Mouse (Mus musculus): Measurements from ENCODE around the gene Cd200r3. TPM values are rescaled to one million over a fixed set of nuclear protein-coding genes. Genes with fewer than 3 reads are reported as not detected.

Gene Cd200r3
- polyA plus RNA-seq, 1 experiment from 2014 or later: 1.4 TPM

DNA sequence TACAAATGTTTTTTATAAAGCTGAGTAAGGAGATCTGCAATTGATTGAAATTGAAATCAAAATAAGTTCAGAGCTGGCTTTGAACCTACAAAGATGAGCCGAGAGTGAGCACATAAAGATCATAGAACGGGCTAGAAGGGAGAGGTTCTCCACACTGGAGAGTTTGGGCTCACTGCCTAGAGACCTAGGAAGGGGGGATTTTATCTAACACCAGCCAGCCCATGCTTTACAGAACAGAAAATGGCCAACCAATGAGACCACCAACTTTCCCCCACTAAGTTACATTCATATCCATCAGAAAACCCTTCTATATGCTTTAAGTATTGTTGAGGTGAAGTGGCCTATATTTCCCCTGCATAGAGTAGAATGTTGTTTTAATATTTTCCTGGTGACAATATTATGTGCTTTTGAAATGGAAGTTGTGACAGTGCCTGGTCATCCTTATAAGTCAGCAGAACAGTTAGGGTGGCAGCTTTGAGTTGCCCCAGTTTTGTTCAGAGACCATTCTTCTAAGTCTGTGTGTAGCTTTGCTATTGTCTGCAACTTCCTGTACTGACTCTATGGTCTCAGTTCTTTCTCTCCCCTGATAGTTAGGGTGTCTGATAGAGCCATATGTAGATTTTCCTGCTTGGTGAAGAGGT, 77.3 kb downstream of the Cd200r3 start:
- no peaks in the 10 kb centered on the region for H3K36me3 ChIP-seq
- no peak for ATAC-seq (ENCODE audit: insufficient read depth, low FRiP score, low read depth)
- WGBS: 94% methylated on average over 2 of the region's 2 CpGs
- no peaks in the 10 kb centered on the region for H3K27me3 ChIP-seq (replicated peaks)
- no peak overlapping the region for H3K4me2 ChIP-seq
- H3K9me3 ChIP-seq: no peaks in the 10 kb centered on the region
- no peak overlapping the region for H3K9ac ChIP-seq
- H3K4me3 ChIP-seq (replicated peaks): no peak overlapping the region
- H3K4me1 ChIP-seq: no peaks in the 10 kb centered on the region
- no peak overlapping the region for H3K27ac ChIP-seq

DNA sequence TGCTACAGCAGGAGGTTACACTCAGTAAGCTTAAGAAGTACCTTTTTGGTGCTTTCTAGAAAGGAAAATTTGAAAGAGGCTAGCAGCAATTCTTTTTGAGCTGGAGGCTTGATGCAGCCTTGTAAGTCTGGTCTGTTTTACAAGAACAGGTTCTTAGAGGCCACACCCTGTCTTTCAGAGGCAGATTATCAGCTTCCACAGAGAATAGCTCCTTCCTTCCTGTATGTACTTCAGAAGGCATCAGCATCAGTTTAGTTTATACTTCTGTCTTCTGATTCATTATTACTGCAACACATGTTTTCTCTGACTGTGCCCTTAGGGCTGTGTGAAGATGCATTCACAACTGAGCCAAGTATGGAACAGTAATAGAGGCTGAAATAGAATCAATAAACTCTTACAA, 78.0 kb downstream of the Cd200r3 start:
- no peak overlapping the region for H3K4me2 ChIP-seq

DNA sequence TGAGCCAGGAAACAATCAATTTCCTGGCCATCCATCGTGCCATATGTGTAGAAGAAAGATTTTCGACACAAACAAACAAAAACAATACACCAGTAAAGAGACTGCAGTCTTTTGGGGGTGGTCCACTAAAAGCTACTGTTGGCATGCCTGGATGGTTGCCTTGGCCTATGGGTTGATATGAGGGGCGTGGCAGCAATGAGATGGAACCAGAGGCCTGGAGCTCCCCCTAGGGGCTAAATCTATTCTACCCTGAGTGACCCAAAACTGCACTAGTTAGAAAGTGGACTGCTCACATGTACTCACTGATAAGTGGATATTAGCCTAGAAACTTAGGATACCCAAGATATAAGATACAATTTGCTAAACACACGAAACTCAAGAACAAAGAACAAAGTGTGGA, 80.4 kb downstream of the Cd200r3 start:
- H3K9ac ChIP-seq: no peak overlapping the region
- no peaks in the 10 kb centered on the region for H3K27me3 ChIP-seq (replicated peaks)
- H3K36me3 ChIP-seq: no peaks in the 10 kb centered on the region
- H3K4me1 ChIP-seq: no peaks in the 10 kb centered on the region
- no peaks in the 10 kb centered on the region for H3K9me3 ChIP-seq
- no peak for ATAC-seq (ENCODE audit: insufficient read depth, low FRiP score, low read depth)
- no peak overlapping the region for H3K4me3 ChIP-seq (replicated peaks)
- H3K27ac ChIP-seq: no peak overlapping the region
- H3K4me2 ChIP-seq: no peak overlapping the region
- 60% methylated on average over 4 of the region's 4 CpGs for WGBS

More for the DNA sequence above, 78.0 kb downstream of the Cd200r3 start:
- no peaks in the 10 kb centered on the region for H3K4me1 ChIP-seq
- H3K27me3 ChIP-seq (replicated peaks): no peaks in the 10 kb centered on the region
- H3K9ac ChIP-seq: no peak overlapping the region
- H3K4me3 ChIP-seq (replicated peaks): no peak overlapping the region
- no peak overlapping the region for H3K27ac ChIP-seq
- no peaks in the 10 kb centered on the region for H3K36me3 ChIP-seq
- H3K9me3 ChIP-seq: no peaks in the 10 kb centered on the region
- ATAC-seq (ENCODE audit: insufficient read depth, low FRiP score, low read depth): no peak

DNA sequence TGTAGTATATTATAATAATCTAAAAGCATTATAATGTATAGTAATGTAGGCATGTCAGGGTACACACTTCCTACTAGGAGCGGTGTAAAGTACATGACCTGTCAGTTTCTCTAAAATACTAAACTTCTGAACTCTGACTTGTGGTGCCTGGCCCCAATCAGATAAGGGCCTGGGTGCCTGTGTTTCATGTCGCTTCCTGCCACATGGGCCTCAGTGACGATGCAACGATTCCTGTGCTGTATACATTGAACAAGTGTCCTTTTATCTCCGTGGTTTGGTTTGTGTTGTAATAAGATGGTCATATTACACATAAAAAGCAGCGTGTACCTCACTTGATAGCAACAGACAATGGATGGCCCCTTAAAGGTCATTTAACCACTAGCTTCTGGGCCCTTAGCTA, 81.8 kb downstream of the Cd200r3 start:
- 0 out of 2 replicates have a peak, but pooled peaks cover 4% of the 10 kb centered on the region for H3K4me1 ChIP-seq
- no peak overlapping the region for H3K4me3 ChIP-seq (replicated peaks)
- H3K27ac ChIP-seq: no peak overlapping the region
- no peak overlapping the region for H3K4me2 ChIP-seq
- H3K36me3 ChIP-seq: no peaks in the 10 kb centered on the region
- H3K9ac ChIP-seq: no peak overlapping the region
- H3K9me3 ChIP-seq: no peaks in the 10 kb centered on the region
- no peak for ATAC-seq (ENCODE audit: insufficient read depth, low FRiP score, low read depth)
- WGBS: 53% methylated on average over 6 of the region's 6 CpGs
- no peaks in the 10 kb centered on the region for H3K27me3 ChIP-seq (replicated peaks)

DNA sequence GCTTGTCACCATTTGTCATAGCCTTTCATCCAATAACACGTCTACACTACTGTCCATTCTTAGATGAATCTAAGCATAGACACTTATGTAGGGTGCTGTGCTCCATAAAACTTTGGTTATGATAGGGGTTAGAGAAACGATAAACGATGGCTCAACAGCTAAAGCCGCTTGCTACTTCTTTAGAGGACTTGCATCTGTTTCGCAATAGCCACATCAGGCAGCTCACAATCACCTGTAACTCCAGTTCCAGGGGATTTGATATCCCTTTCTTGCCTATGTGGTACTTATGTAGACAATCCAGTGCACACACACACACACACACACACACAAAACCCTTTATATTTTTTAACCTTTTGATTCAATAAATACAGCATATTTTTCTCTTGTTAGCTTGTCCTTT, 85.6 kb downstream of the Cd200r3 start:
- H3K4me1 ChIP-seq: 0 out of 2 replicates have a peak, but pooled peaks cover 4% of the 10 kb centered on the region
- H3K36me3 ChIP-seq: no peaks in the 10 kb centered on the region
- H3K27me3 ChIP-seq (replicated peaks): no peaks in the 10 kb centered on the region
- no peak overlapping the region for H3K4me2 ChIP-seq
- no peak overlapping the region for H3K9ac ChIP-seq
- no peak for ATAC-seq (ENCODE audit: insufficient read depth, low FRiP score, low read depth)
- 88% methylated on average over 5 of the region's 5 CpGs for WGBS
- no peak overlapping the region for H3K27ac ChIP-seq
- no peak overlapping the region for H3K4me3 ChIP-seq (replicated peaks)
- H3K9me3 ChIP-seq: no peaks in the 10 kb centered on the region

DNA sequence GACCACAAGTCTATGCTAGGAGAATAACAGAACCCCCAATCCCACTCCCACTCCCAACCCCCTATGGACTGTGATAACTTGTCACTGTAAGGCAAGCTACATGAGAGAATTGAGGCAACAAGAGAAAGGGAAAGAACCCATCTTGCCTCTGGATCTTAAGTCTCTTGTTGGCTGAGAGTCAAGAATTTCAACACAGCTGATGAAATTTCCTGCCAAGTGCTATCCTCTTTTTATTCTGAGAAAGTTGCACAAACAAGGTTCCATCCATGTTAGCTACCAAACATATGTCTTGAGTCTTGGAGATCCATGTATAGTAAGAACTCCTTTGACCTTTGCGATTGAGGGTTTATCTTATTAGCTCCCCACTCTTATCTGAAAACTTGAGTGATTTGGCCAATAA, 86.0 kb downstream of the Cd200r3 start:
- no peak overlapping the region for H3K9ac ChIP-seq
- H3K4me3 ChIP-seq (replicated peaks): no peak overlapping the region
- no peak overlapping the region for H3K4me2 ChIP-seq
- H3K4me1 ChIP-seq: 0 out of 2 replicates have a peak, but pooled peaks cover 4% of the 10 kb centered on the region
- no peaks in the 10 kb centered on the region for H3K9me3 ChIP-seq
- H3K27me3 ChIP-seq (replicated peaks): no peaks in the 10 kb centered on the region
- 90% methylated on average over 1 of the region's 1 CpGs for WGBS
- no peaks in the 10 kb centered on the region for H3K36me3 ChIP-seq
- H3K27ac ChIP-seq: no peak overlapping the region
- ATAC-seq (ENCODE audit: insufficient read depth, low FRiP score, low read depth): no peak

DNA sequence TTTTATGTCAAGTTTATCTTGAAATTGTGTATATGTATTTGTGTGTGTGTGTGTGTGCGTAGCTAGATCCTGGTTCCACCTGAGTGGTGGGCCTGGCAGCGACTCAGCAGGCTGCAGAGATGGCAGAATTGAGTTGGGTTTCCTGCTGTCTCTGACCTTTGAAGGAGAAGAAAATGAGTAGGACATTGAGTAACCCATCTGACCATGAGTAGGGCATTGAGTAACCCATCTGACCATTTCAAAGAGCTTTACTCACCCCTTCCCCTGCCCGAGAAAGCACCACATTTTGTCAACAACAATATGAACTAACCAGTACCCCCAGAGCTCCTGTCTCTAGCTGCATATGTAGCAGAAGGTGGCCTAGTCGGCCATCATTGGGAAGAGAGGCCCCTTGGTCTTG, 86.6 kb downstream of the Cd200r3 start:
- Histone ChIP-seq H3K4me3 (replicated peaks) (no peak overlapping the region), H3K4me2 (no peak overlapping the region), H3K27me3 (replicated peaks) (no peaks in the 10 kb centered on the region), H3K9me3 (no peaks in the 10 kb centered on the region), H3K4me1 (0 out of 2 replicates have a peak, but pooled peaks cover 4% of the 10 kb centered on the region), H3K27ac (no peak overlapping the region), H3K9ac (no peak overlapping the region), H3K36me3 (no peaks in the 10 kb centered on the region)
- 87% methylated on average over 4 of the region's 4 CpGs for WGBS
- no peak for ATAC-seq (ENCODE audit: insufficient read depth, low FRiP score, low read depth)

DNA sequence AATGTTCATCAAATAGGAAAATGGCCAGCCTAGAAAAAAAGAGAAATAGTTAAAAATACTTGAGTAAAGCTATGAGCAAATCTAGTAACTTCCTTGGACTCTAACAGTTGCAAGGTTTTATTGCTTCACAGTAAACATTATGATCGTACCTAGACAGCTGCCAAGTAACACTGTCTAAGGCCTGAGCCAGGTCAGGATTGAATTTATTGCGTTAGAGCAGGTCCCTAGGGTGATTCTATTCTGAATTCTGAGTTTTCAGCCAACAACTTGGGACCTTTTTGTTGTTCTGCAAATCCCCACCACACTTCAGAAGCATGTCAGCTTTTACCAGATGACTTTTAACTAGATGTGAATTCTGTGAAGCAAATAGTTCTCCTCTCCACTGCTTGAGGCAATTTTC, 87.3 kb downstream of the Cd200r3 start:
- H3K4me2 ChIP-seq: no peak overlapping the region
- no peak overlapping the region for H3K4me3 ChIP-seq (replicated peaks)
- no peaks in the 10 kb centered on the region for H3K36me3 ChIP-seq
- 36% methylated on average over 2 of the region's 2 CpGs for WGBS
- H3K27ac ChIP-seq: no peak overlapping the region
- ATAC-seq (ENCODE audit: insufficient read depth, low FRiP score, low read depth): no peak
- H3K9ac ChIP-seq: no peak overlapping the region
- H3K4me1 ChIP-seq: 0 out of 2 replicates have a peak, but pooled peaks cover 4% of the 10 kb centered on the region
- no peaks in the 10 kb centered on the region for H3K27me3 ChIP-seq (replicated peaks)
- no peaks in the 10 kb centered on the region for H3K9me3 ChIP-seq

Other genes starting within 250 kb of the Cd200r3 start
- gene Nepro, start 219.4 kb upstream of the Cd200r3 start, polyA plus RNA-seq (2015; fragmentation: Nextera tagmentation; extraction: Ambion mirVana): 7.7 and 8.6 TPM in 2 replicates
- 29.0 and 30.8 TPM in 2 replicates for gene Gtpbp8, start 197.3 kb upstream of the Cd200r3 start, polyA plus RNA-seq (2015; fragmentation: Nextera tagmentation; extraction: Ambion mirVana)
- gene Cd200r1, start 177.9 kb upstream of the Cd200r3 start, polyA plus RNA-seq (2015; fragmentation: Nextera tagmentation; extraction: Ambion mirVana): 1.3 and 1.7 TPM in 2 replicates
- gene Cd200r4, start 131.9 kb upstream of the Cd200r3 start, polyA plus RNA-seq (2015; fragmentation: Nextera tagmentation; extraction: Ambion mirVana): 0.24 and 0.43 TPM in 2 replicates
- 0.17 TPM in 1 of 2 replicates, not detected in the other for gene Cd200r2, start 76.6 kb upstream of the Cd200r3 start, polyA plus RNA-seq (2015; fragmentation: Nextera tagmentation; extraction: Ambion mirVana)
- 93.9 and 98.3 TPM in 2 replicates for gene Ccdc80, start 149.7 kb downstream of the Cd200r3 start, polyA plus RNA-seq (2015; fragmentation: Nextera tagmentation; extraction: Ambion mirVana)
- gene Slc35a5, start 215.0 kb downstream of the Cd200r3 start, polyA plus RNA-seq (2015; fragmentation: Nextera tagmentation; extraction: Ambion mirVana): 16.7 and 20.0 TPM in 2 replicates
- gene Atg3, start 215.1 kb downstream of the Cd200r3 start, polyA plus RNA-seq (2015; fragmentation: Nextera tagmentation; extraction: Ambion mirVana): 42.4 and 43.7 TPM in 2 replicates